Mouse (Mus musculus) gastrocnemius, postnatal 14 days (tissue): ENCODE measurements around the gene Impdh2. TPM values are rescaled to one million over a fixed set of nuclear protein-coding genes. Genes with fewer than 3 reads are reported as not detected.
"Not testable (repeated sequence)": the region's sequence is repeated elsewhere in the genome, so short reads cannot be mapped to it uniquely, and the experiment has no call there.

ENCODE experiments used
- DNase-seq: peaks from one replicate; pipeline ENCODE4 v3.0.0; 2021; ENCODE audit warnings: mixed read lengths
- intact Hi-C: fragments of 180-260 bp; cut with DNase I; formaldehyde crosslinking; loops from one replicate; pipeline ENCODE4 v1.15.1; 2025; ENCODE audit warnings: low total_unique reads
- microRNA-seq, 2 experiments: library from miRNA; unstranded; fragments of <30 nt; microRNA quantifications; one replicate each; pipeline ENCODE4 v1.2.0; 2021
- total RNA-seq, 2 experiments: library from RNA; stranded (reverse); gene quantifications; 2 replicates each; pipeline ENCODE4 v1.2.3; 2021

Gene Impdh2
- total RNA-seq, 2 experiments from 2014 or later, result 50.6 to 55.4 TPM

- intact Hi-C loops, result no loop called here
- DNase-seq, result no peak
Measured at GRCm38 (mm10) chr9:108594354-108594753, 34.3 kb downstream of the Impdh2 start.

- DNase-seq, result peak; percentile 75
- intact Hi-C loops, result no loop called here
Measured at GRCm38 (mm10) chr9:108596998-108597764, 37.1 kb downstream of the Impdh2 start, which contains the start of gene P4htm. Gene P4htm, minus strand, starts transcription at chr9:108597667.

GRCm38 (mm10) chr9:108599021-108599566 is 39.0 kb downstream of the Impdh2 start:
- intact Hi-C loops, result no loop called here
- no peak for DNase-seq

- DNase-seq, result no peak
Measured at GRCm38 (mm10) chr9:108600011-108600410, 39.9 kb downstream of the Impdh2 start.

GRCm38 (mm10) chr9:108601986-108602385 is 41.9 kb downstream of the Impdh2 start:
- DNase-seq, result no peak
- intact Hi-C loops, result no loop called here

More at GRCm38 (mm10) chr9:108600011-108600410, 39.9 kb downstream of the Impdh2 start:
- intact Hi-C loops, result no loop called here

GRCm38 (mm10) chr9:108607929-108608328 is 47.8 kb downstream of the Impdh2 start:
- intact Hi-C loops, DNase-seq: not testable (repeated sequence)

GRCm38 (mm10) chr9:108608889-108609288 is 48.8 kb downstream of the Impdh2 start:
- no peak for DNase-seq
- intact Hi-C loops, result no loop called here

GRCm38 (mm10) chr9:108611488-108611887 is 51.4 kb downstream of the Impdh2 start:
- intact Hi-C loops, result no loop called here
- no peak for DNase-seq

Small RNAs within 50 kb of the gene (microRNA-seq; reads per million reads assigned to microRNA genes)
- 0 reads per million in 2 experiments for gene Gm24083
- gene Mir191, result 0 reads per million in 2 experiments
- gene Mir425, result 496 to 959 reads per million in 2 experiments

Other genes starting within 250 kb of the Impdh2 start
- gene Gpx1, start 221.4 kb upstream of the Impdh2 start, total RNA-seq, result 10 to 100 TPM; 86.5 to 98.0 TPM
- 10 to 100 TPM; 56.6 to 62.4 TPM for gene Usp4, start 212.4 kb upstream of the Impdh2 start, total RNA-seq
- gene 1700102P08Rik, start 167.5 kb upstream of the Impdh2 start, total RNA-seq, result under 1 TPM; 0.31 to 0.42 TPM
- gene Ccdc36, start 131.8 kb upstream of the Impdh2 start, total RNA-seq, result under 1 TPM in 1 of 2 experiments, not detected in 1; 0.16 TPM
- gene BC048562, start 123.8 kb upstream of the Impdh2 start, total RNA-seq, result not detected
- gene Ccdc71, start 99.8 kb upstream of the Impdh2 start, total RNA-seq, result 10 to 100 TPM; 15.6 to 17.5 TPM
- gene Klhdc8b, start 98.7 kb upstream of the Impdh2 start, total RNA-seq, result 1 to 10 TPM; 4.1 to 4.6 TPM
- 100 to 1,000 TPM; 118 to 125 TPM for gene Lamb2, start 80.5 kb upstream of the Impdh2 start, total RNA-seq
- 10 to 100 TPM; 85.9 to 92.0 TPM for gene Usp19, start 69.7 kb upstream of the Impdh2 start, total RNA-seq
- gene Qars, start 52.6 kb upstream of the Impdh2 start, total RNA-seq, result 10 to 100 TPM; 65.9 to 72.6 TPM
- 10 to 100 TPM; 58.8 to 59.5 TPM for gene Qrich1, start 43.5 kb upstream of the Impdh2 start, total RNA-seq
- gene Ndufaf3, start 7.1 kb downstream of the Impdh2 start, total RNA-seq, result 10 to 100 TPM; 30.0 to 32.9 TPM
- 1 to 10 TPM; 7.0 to 7.9 TPM for gene Dalrd3, start 9.6 kb downstream of the Impdh2 start, total RNA-seq
- gene Wdr6, start 18.5 kb downstream of the Impdh2 start, total RNA-seq, result 10 to 100 TPM in 1 of 2 experiments, 1 to 10 TPM in 1; 6.9 to 10.4 TPM
- 1 to 10 TPM; 4.0 to 4.1 TPM for gene P4htm, start 37.4 kb downstream of the Impdh2 start, total RNA-seq
- 10 to 100 TPM; 49.0 to 53.4 TPM for gene Arih2, start 89.1 kb downstream of the Impdh2 start, total RNA-seq
- gene Slc25a20, start 101.8 kb downstream of the Impdh2 start, total RNA-seq, result 10 to 100 TPM; 59.0 to 84.8 TPM
- gene Prkar2a, start 129.0 kb downstream of the Impdh2 start, total RNA-seq, result 100 to 1,000 TPM in 1 of 2 experiments, 10 to 100 TPM in 1; 92.4 to 112 TPM
- 10 to 100 TPM; 24.3 to 24.4 TPM for gene Ip6k2, start 223.5 kb downstream of the Impdh2 start, total RNA-seq
- gene Nckipsd, start 248.1 kb downstream of the Impdh2 start, total RNA-seq, result 1 to 10 TPM; 3.5 to 4.5 TPM